Mouse (Mus musculus): Measurements from ENCODE around the gene Slc4a3. TPM values are rescaled to one million over a fixed set of nuclear protein-coding genes. Genes with fewer than 3 reads are reported as not detected.

Slc4a3 gene
- polyA plus RNA-seq, 1 experiment, result 122 TPM

- DNase-seq (ENCODE audit: extremely low spot score in 1 of 2, low spot score in 1 of 2), result peak; percentile 88 to 93
These were observed 24.6 kb upstream of the Slc4a3 start, which contains the start of gene Stk11ip for GRCm38 (mm10) chr1:75521321-75522031. Stk11ip (plus strand) TSS chr1:75521529.

GRCm38 (mm10) chr1:75524679-75525078 lies 21.4 kb upstream of the Slc4a3 start:
- DNase-seq (ENCODE audit: extremely low spot score in 1 of 2, low spot score in 1 of 2), result no peak

- DNase-seq (ENCODE audit: extremely low spot score in 1 of 2, low spot score in 1 of 2), result no peak
These were observed 15.5 kb upstream of the Slc4a3 start for GRCm38 (mm10) chr1:75530546-75530945.

GRCm38 (mm10) chr1:75532280-75533172 lies 13.5 kb upstream of the Slc4a3 start:
- no peak for DNase-seq (ENCODE audit: extremely low spot score in 1 of 2, low spot score in 1 of 2)

GRCm38 (mm10) chr1:75533325-75534252 lies 12.5 kb upstream of the Slc4a3 start:
- DNase-seq (ENCODE audit: extremely low spot score in 1 of 2, low spot score in 1 of 2), result no peak

- DNase-seq (ENCODE audit: extremely low spot score in 1 of 2, low spot score in 1 of 2), result no peak
These were observed 8.5 kb upstream of the Slc4a3 start for GRCm38 (mm10) chr1:75537587-75537986.

GRCm38 (mm10) chr1:75538597-75539190 lies 7.4 kb upstream of the Slc4a3 start:
- DNase-seq (ENCODE audit: extremely low spot score in 1 of 2, low spot score in 1 of 2), result no peak

GRCm38 (mm10) chr1:75541496-75541895 lies 4.6 kb upstream of the Slc4a3 start:
- no peak for DNase-seq (ENCODE audit: extremely low spot score in 1 of 2, low spot score in 1 of 2)

GRCm38 (mm10) chr1:75544351-75544750 lies 1.7 kb upstream of the Slc4a3 start:
- DNase-seq (ENCODE audit: extremely low spot score in 1 of 2, low spot score in 1 of 2), result no peak

- DNase-seq (ENCODE audit: extremely low spot score in 1 of 2, low spot score in 1 of 2), result no peak
These were observed 1.3 kb downstream of the Slc4a3 start for GRCm38 (mm10) chr1:75547351-75547750.

GRCm38 (mm10) chr1:75548083-75548482 lies 2.0 kb downstream of the Slc4a3 start:
- no peak for DNase-seq (ENCODE audit: extremely low spot score in 1 of 2, low spot score in 1 of 2)

- no peak for DNase-seq (ENCODE audit: extremely low spot score in 1 of 2, low spot score in 1 of 2)
These were observed 2.8 kb downstream of the Slc4a3 start for GRCm38 (mm10) chr1:75548871-75549270.

GRCm38 (mm10) chr1:75549289-75550279 lies 3.5 kb downstream of the Slc4a3 start:
- DNase-seq (ENCODE audit: extremely low spot score in 1 of 2, low spot score in 1 of 2), result no peak

GRCm38 (mm10) chr1:75550586-75550985 lies 4.5 kb downstream of the Slc4a3 start:
- no peak for DNase-seq (ENCODE audit: extremely low spot score in 1 of 2, low spot score in 1 of 2)

- DNase-seq (ENCODE audit: extremely low spot score in 1 of 2, low spot score in 1 of 2), result no peak
These were observed 9.6 kb downstream of the Slc4a3 start for GRCm38 (mm10) chr1:75555680-75556079.

- DNase-seq (ENCODE audit: extremely low spot score in 1 of 2, low spot score in 1 of 2), result peak; percentile 57 to 70
These were observed 10.2 kb downstream of the Slc4a3 start for GRCm38 (mm10) chr1:75556143-75556781.

- DNase-seq (ENCODE audit: extremely low spot score in 1 of 2, low spot score in 1 of 2), result no peak
These were observed 11.0 kb downstream of the Slc4a3 start for GRCm38 (mm10) chr1:75557041-75557440.

GRCm38 (mm10) chr1:75558388-75559178 lies 12.5 kb downstream of the Slc4a3 start:
- no peak for DNase-seq (ENCODE audit: extremely low spot score in 1 of 2, low spot score in 1 of 2)

All from frontal cortex, adult 2 months (tissue).